ENCODE assay signal across 8 mouse cellular contexts in the genomic region with DNA sequence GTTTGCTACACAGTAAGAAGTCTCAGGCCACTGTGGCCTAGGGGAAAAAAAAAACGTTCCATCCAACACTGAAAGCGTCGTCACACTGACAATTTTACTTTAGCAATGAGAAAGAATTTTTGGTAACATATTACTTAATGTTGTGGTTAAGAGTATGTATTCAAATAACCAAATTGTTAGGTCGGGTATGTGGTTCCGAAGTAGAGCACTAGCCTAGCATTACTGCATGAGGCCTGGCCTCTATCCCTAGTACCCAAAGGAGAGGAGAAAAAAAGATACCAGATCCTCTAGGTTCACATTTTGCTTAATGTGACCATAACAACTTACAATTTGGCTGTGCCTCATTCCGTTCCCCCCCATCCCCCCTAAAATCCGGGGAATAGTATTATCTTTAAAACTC. TPM values are rescaled to one million over a fixed set of nuclear protein-coding genes. Genes with fewer than 3 reads are reported as not detected.
DNase-seq lines count a peak whose midpoint lies in the region; ATAC-seq and TF ChIP-seq lines count a peak whose summit lies in the region.

No protein-coding gene starts in this region.

- TF ChIP-seq POLR2A in thymus, adult 2 months (IDR thresholded peaks at IDR 0.05; ENCODE audit: control insufficient read depth, extremely low read depth, insufficient read depth, low read length, poor library complexity), result no peak

- H3K4me1 ChIP-seq in thymus, adult 2 months (replicated peaks; ENCODE audit: control insufficient read depth, insufficient read depth, low read length), result peaks cover 9% of the 10 kb centered on the region
- H3K4me1 ChIP-seq in hindbrain, embryonic 15.5 days (replicated peaks), result peaks cover 18% of the 10 kb centered on the region
- H3K4me1 ChIP-seq in midbrain, embryonic 14.5 days (ENCODE audit: control insufficient read depth, insufficient read depth, low read length), result peaks cover 8% of the 10 kb centered on the region

- ATAC-seq in cerebellum, adult (ENCODE audit: insufficient number of reproducible peaks, low FRiP score, low TSS enrichment), result no peak
- ATAC-seq in hindbrain, embryonic 15.5 days (ENCODE audit: low FRiP score, low read depth), result no peak
- no peak for ATAC-seq in midbrain, embryonic 14.5 days (ENCODE audit: low FRiP score, low TSS enrichment)

- TF ChIP-seq CTCF in thymus, adult 2 months (IDR thresholded peaks at IDR 0.05; ENCODE audit: borderline replicate concordance, control insufficient read depth, extremely low read depth, insufficient read depth, low read length, poor library complexity), result no peak

- no peak overlapping the region for H3K27ac ChIP-seq in thymus, adult 2 months (ENCODE audit: control insufficient read depth, insufficient read depth, low read length)
- peak overlapping the region; percentile 94 for H3K27ac ChIP-seq in hindbrain, embryonic 15.5 days (replicated peaks)
- peak overlapping the region; percentile 91 for H3K27ac ChIP-seq in midbrain, embryonic 14.5 days (replicated peaks; ENCODE audit: low read depth, low read length)

- 14% methylated on average over 7 of the region's 7 CpGs for WGBS in thymus, adult 2 months
- WGBS in hindbrain, embryonic 15.5 days, result 22% methylated on average over 7 of the region's 7 CpGs
- WGBS in midbrain, embryonic 14.5 days, result 20% methylated on average over 7 of the region's 7 CpGs

- no peaks in the 10 kb centered on the region for H3K36me3 ChIP-seq in thymus, adult 2 months (ENCODE audit: control insufficient read depth, insufficient read depth, low read length)
- no peaks in the 10 kb centered on the region for H3K36me3 ChIP-seq in hindbrain, embryonic 15.5 days
- no peaks in the 10 kb centered on the region for H3K36me3 ChIP-seq in midbrain, embryonic 14.5 days (ENCODE audit: control insufficient read depth, insufficient read depth, low read length)

- H3K27me3 ChIP-seq in thymus, adult 2 months (ENCODE audit: control insufficient read depth, insufficient read depth, low read length), result no peaks in the 10 kb centered on the region
- no peaks in the 10 kb centered on the region for H3K27me3 ChIP-seq in hindbrain, embryonic 15.5 days
- no peaks in the 10 kb centered on the region for H3K27me3 ChIP-seq in midbrain, embryonic 14.5 days (ENCODE audit: control insufficient read depth, insufficient read depth, low read length)

- H3K4me3 ChIP-seq in thymus, adult 2 months (ENCODE audit: control insufficient read depth, insufficient read depth, low read length), result peak overlapping the region; percentile 92; the same call in 1 of the 2 replicates
- peak overlapping the region; percentile 78 for H3K4me3 ChIP-seq in hindbrain, embryonic 15.5 days
- peak overlapping the region; percentile 66 for H3K4me3 ChIP-seq in midbrain, embryonic 14.5 days (replicated peaks; ENCODE audit: low read depth, low read length)

- H3K9me3 ChIP-seq in hindbrain, embryonic 15.5 days, result no peaks in the 10 kb centered on the region
- H3K9me3 ChIP-seq in midbrain, embryonic 14.5 days (ENCODE audit: control insufficient read depth, low read length), result no peaks in the 10 kb centered on the region

- peak overlapping the region; percentile 95 for H3K9ac ChIP-seq in hindbrain, embryonic 15.5 days
- peak overlapping the region; percentile 89 for H3K9ac ChIP-seq in midbrain, embryonic 14.5 days (replicated peaks; ENCODE audit: low read length)

- peak overlapping the region; percentile 68 for H3K4me2 ChIP-seq in hindbrain, embryonic 15.5 days
- peak overlapping the region; percentile 96 for H3K4me2 ChIP-seq in midbrain, embryonic 14.5 days (ENCODE audit: low read length)

- peak; percentile 7 for DNase-seq in cerebellum, adult 11-12 months
- no peak for DNase-seq in thymus, adult 2 months
- DNase-seq in thymus, postnatal 36 days, result no peak
- no peak for DNase-seq in midbrain, embryonic 14.5 days
- DNase-seq in spleen, postnatal 4 days (ENCODE audit: low spot score in 2 of 2), result no peak
- DNase-seq in adrenal gland, postnatal 10 days, result no peak

RNA-seq across cellular contexts. Expression of a gene that starts 0.8 kb away (rescaled TPM):
- 10.5 and 11.5 TPM in 2 replicates for polyA plus RNA-seq in thymus, adult 2 months (2012; rRNA removed)
- polyA plus RNA-seq in hindbrain, embryonic 15.5 days (2015; fragmentation: Nextera tagmentation; extraction: Ambion mirVana), result 16.6 and 17.0 TPM in 2 replicates
- 18.1 and 19.0 TPM in 2 replicates for polyA plus RNA-seq in midbrain, embryonic 14.5 days (2014; fragmentation: Nextera tagmentation; extraction: Ambion mirVana)
- total RNA-seq in adrenal gland, postnatal 10 days (2021), result 10 to 100 TPM; 16.1 to 19.5 TPM

RNA-seq across cellular contexts. Expression of a gene that starts 46.0 kb away (rescaled TPM):
- 0.20 and 0.31 TPM in 2 replicates for polyA plus RNA-seq in thymus, adult 2 months (2012; rRNA removed)
- polyA plus RNA-seq in hindbrain, embryonic 15.5 days (2015; fragmentation: Nextera tagmentation; extraction: Ambion mirVana), result 2.3 TPM in 2 replicates
- 2.2 and 2.4 TPM in 2 replicates for polyA plus RNA-seq in midbrain, embryonic 14.5 days (2014; fragmentation: Nextera tagmentation; extraction: Ambion mirVana)
- under 1 TPM; 0.33 to 0.51 TPM for total RNA-seq in adrenal gland, postnatal 10 days (2021)

RNA-seq across cellular contexts. Expression of a gene that starts 46.1 kb away (rescaled TPM):
- polyA plus RNA-seq in thymus, adult 2 months (2012; rRNA removed), result 0.40 and 0.45 TPM in 2 replicates
- 13.2 and 13.3 TPM in 2 replicates for polyA plus RNA-seq in hindbrain, embryonic 15.5 days (2015; fragmentation: Nextera tagmentation; extraction: Ambion mirVana)
- polyA plus RNA-seq in midbrain, embryonic 14.5 days (2014; fragmentation: Nextera tagmentation; extraction: Ambion mirVana), result 21.2 and 23.7 TPM in 2 replicates
- 1 to 10 TPM; 2.8 to 5.3 TPM for total RNA-seq in adrenal gland, postnatal 10 days (2021)
